Mouse (Mus musculus) left cerebral cortex, postnatal 10 days (tissue): ENCODE measurements around the gene Vps13c. TPM values are rescaled to one million over a fixed set of nuclear protein-coding genes. Genes with fewer than 3 reads are reported as not detected.

ENCODE experiments used
- DNase-seq, 2 experiments: peaks; one replicate each; pipeline ENCODE4 v3.0.0; 2021 to 2022; ENCODE audit warnings: low spot score in 2 of 2, mixed read lengths in 1 of 2; ENCODE audit errors: extremely low spot score in 1 of 2
- intact Hi-C: fragments of 180-260 bp; cut with DNase I; formaldehyde crosslinking; loops from one replicate; pipeline ENCODE4 v1.15.1; 2025
- total RNA-seq, 2 experiments: library from RNA; stranded (reverse); gene quantifications; 2 replicates each; pipeline ENCODE4 v1.2.3; 2021

The Vps13c gene
- total RNA-seq = 10 to 100 TPM; 50.6 to 55.8 TPM

- intact Hi-C loops = no loop called here
- peak; percentile 73 to 91 for DNase-seq
Measured at GRCm38 (mm10) chr9:67839981-67840859, at the start of gene Vps13c. TSS of gene Vps13c (plus strand) at chr9:67840396.

GRCm38 (mm10) chr9:67792405-67792804 lies 47.8 kb upstream of the Vps13c start:
- intact Hi-C loops = no loop called here
- no peak for DNase-seq

GRCm38 (mm10) chr9:67793501-67793900 lies 46.7 kb upstream of the Vps13c start:
- DNase-seq = no peak
- intact Hi-C loops = no loop called here

- DNase-seq = no peak
- intact Hi-C loops = no loop called here
Measured at GRCm38 (mm10) chr9:67794216-67794615, 46.0 kb upstream of the Vps13c start.

GRCm38 (mm10) chr9:67794668-67795067 lies 45.5 kb upstream of the Vps13c start:
- intact Hi-C loops = no loop called here
- no peak for DNase-seq

GRCm38 (mm10) chr9:67795205-67795675 lies 45.0 kb upstream of the Vps13c start:
- intact Hi-C loops = no loop called here
- peak; percentile 48 to 61 for DNase-seq

GRCm38 (mm10) chr9:67799078-67799819 lies 40.9 kb upstream of the Vps13c start:
- DNase-seq = no peak
- intact Hi-C loops = no loop called here

GRCm38 (mm10) chr9:67802241-67802640 lies 38.0 kb upstream of the Vps13c start:
- intact Hi-C loops = loop anchor here (2.0 kb wide), 1 partner anchor 43 kb away; the partner anchor contains the start of gene C2cd4b
- DNase-seq = peak in 1 of 2 experiments; percentile 65

GRCm38 (mm10) chr9:67807000-67807399 lies 33.2 kb upstream of the Vps13c start:
- intact Hi-C loops = no loop called here
- DNase-seq = no peak

- intact Hi-C loops = no loop called here
- DNase-seq = no peak
Measured at GRCm38 (mm10) chr9:67810527-67810926, 29.7 kb upstream of the Vps13c start.

- DNase-seq = no peak
- intact Hi-C loops = no loop called here
Measured at GRCm38 (mm10) chr9:67811116-67811515, 29.1 kb upstream of the Vps13c start.

- no peak for DNase-seq
- intact Hi-C loops = no loop called here
Measured at GRCm38 (mm10) chr9:67813171-67813570, 27.0 kb upstream of the Vps13c start.

GRCm38 (mm10) chr9:67813665-67814337 lies 26.4 kb upstream of the Vps13c start:
- DNase-seq = peak in 1 of 2 experiments; percentile 50
- intact Hi-C loops = no loop called here

GRCm38 (mm10) chr9:67816172-67816928 lies 23.8 kb upstream of the Vps13c start:
- intact Hi-C loops = no loop called here
- no peak for DNase-seq

GRCm38 (mm10) chr9:67817898-67818667 lies 22.1 kb upstream of the Vps13c start:
- no peak for DNase-seq
- intact Hi-C loops = no loop called here

- no peak for DNase-seq
- intact Hi-C loops = no loop called here
Measured at GRCm38 (mm10) chr9:67818668-67818950, 21.6 kb upstream of the Vps13c start.

GRCm38 (mm10) chr9:67823131-67823530 lies 17.1 kb upstream of the Vps13c start:
- intact Hi-C loops = no loop called here
- no peak for DNase-seq

- DNase-seq = no peak
- intact Hi-C loops = loop anchor here (5.0 kb wide), 1 partner anchor 57 kb away; no protein-coding TSS in a partner anchor
Measured at GRCm38 (mm10) chr9:67825527-67825926, 14.7 kb upstream of the Vps13c start.
